Mouse (Mus musculus): ENCODE data around the gene Atp4a. TPM values are rescaled to one million over a fixed set of nuclear protein-coding genes. Genes with fewer than 3 reads are reported as not detected.
"Not testable (repeated sequence)": the region's sequence is repeated elsewhere in the genome, so short reads cannot be mapped to it uniquely, and the experiment has no call there.

The Atp4a gene
- total RNA-seq, 2 experiments from 2014 or later, result 0.37 to 1.3 TPM

- peak; percentile 87 for ATAC-seq (replicated peaks; ENCODE audit: poor library complexity)
Observed at GRCm38 (mm10) chr7:30729396-30730063, 17.5 kb downstream of the Atp4a start, which contains the start of gene Tmem147. TSS of gene Tmem147 (minus strand) at chr7:30729540.

GRCm38 (mm10) chr7:30730064-30730722 lies 18.2 kb downstream of the Atp4a start:
- ATAC-seq (replicated peaks; ENCODE audit: poor library complexity), result not testable (repeated sequence)

GRCm38 (mm10) chr7:30736211-30736610 lies 24.2 kb downstream of the Atp4a start:
- no peak for ATAC-seq (replicated peaks; ENCODE audit: poor library complexity)

- peak; percentile 64 for ATAC-seq (replicated peaks; ENCODE audit: poor library complexity)
Observed at GRCm38 (mm10) chr7:30742570-30742969, 30.6 kb downstream of the Atp4a start.

- ATAC-seq (replicated peaks; ENCODE audit: poor library complexity), result 0 out of 2 replicates have a peak, but pooled peaks have one; percentile 14
Observed at GRCm38 (mm10) chr7:30743617-30744016, 31.6 kb downstream of the Atp4a start, which contains the start of gene Gapdhs. TSS of gene Gapdhs (minus strand) at chr7:30743681.

- ATAC-seq (replicated peaks; ENCODE audit: poor library complexity), result peak; percentile 51
Observed at GRCm38 (mm10) chr7:30744022-30744598, 32.1 kb downstream of the Atp4a start.

- ATAC-seq (replicated peaks; ENCODE audit: poor library complexity), result no peak
Observed at GRCm38 (mm10) chr7:30747525-30748204, 35.7 kb downstream of the Atp4a start.

- no peak for ATAC-seq (replicated peaks; ENCODE audit: poor library complexity)
Observed at GRCm38 (mm10) chr7:30749824-30750606, 38.0 kb downstream of the Atp4a start.

- no peak for ATAC-seq (replicated peaks; ENCODE audit: poor library complexity)
Observed at GRCm38 (mm10) chr7:30751086-30751669, 39.2 kb downstream of the Atp4a start, which contains the start of gene Sbsn. TSS of gene Sbsn (plus strand) at chr7:30751471.

- no peak for ATAC-seq (replicated peaks; ENCODE audit: poor library complexity)
Observed at GRCm38 (mm10) chr7:30757001-30757400, 45.0 kb downstream of the Atp4a start.

GRCm38 (mm10) chr7:30758853-30759252 lies 46.8 kb downstream of the Atp4a start:
- ATAC-seq (replicated peaks; ENCODE audit: poor library complexity), result peak; percentile 38; the same call in 1 of the 2 replicates

GRCm38 (mm10) chr7:30761769-30762352 lies 49.9 kb downstream of the Atp4a start:
- peak; percentile 80 for ATAC-seq (replicated peaks; ENCODE audit: poor library complexity)

- ATAC-seq (replicated peaks; ENCODE audit: poor library complexity), result no peak
Observed at GRCm38 (mm10) chr7:30763456-30763855, 51.4 kb downstream of the Atp4a start, which contains the start of gene Dmkn. TSS of gene Dmkn (plus strand) at chr7:30763756.

GRCm38 (mm10) chr7:30765173-30765572 lies 53.2 kb downstream of the Atp4a start:
- ATAC-seq (replicated peaks; ENCODE audit: poor library complexity), result no peak

- no peak for ATAC-seq (replicated peaks; ENCODE audit: poor library complexity)
Observed at GRCm38 (mm10) chr7:30766408-30766807, 54.4 kb downstream of the Atp4a start.

GRCm38 (mm10) chr7:30769236-30769635 lies 57.2 kb downstream of the Atp4a start:
- peak; percentile 31; the same call in 1 of the 2 replicates for ATAC-seq (replicated peaks; ENCODE audit: poor library complexity)
